Mouse (Mus musculus): ENCODE data around the gene Ubr2.

DNA sequence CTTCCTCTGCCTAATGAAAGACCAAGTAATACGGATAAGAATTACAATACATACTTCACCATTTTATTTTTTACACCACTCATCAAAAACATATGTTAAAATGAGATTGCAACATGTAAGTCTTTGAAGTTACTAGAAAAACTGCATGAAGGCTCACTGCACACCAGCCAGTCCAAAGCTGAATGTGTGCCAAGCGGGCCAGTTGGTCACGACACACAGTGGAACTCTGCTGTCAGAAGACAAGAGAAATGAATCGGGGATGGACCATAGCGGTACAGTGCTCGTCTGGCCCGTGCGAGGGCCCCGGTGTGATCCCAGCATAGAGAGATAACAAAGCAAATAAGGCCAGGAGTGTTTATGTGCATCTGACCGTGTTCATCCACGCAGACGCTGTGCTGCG is 47.2 kb downstream of the Ubr2 start:
- TF ChIP-seq EP300 (IDR thresholded peaks at IDR 0.05; ENCODE audit: insufficient read depth, low read depth, low read length) = no peak
- TF ChIP-seq POLR2A (IDR thresholded peaks at IDR 0.05; ENCODE audit: insufficient read depth, low read length) = no peak
- no peak for TF ChIP-seq CTCF (IDR thresholded peaks at IDR 0.05; ENCODE audit: low read depth, low read length)
